Mouse (Mus musculus): Measurements from ENCODE around the gene Mgmt.

DNA sequence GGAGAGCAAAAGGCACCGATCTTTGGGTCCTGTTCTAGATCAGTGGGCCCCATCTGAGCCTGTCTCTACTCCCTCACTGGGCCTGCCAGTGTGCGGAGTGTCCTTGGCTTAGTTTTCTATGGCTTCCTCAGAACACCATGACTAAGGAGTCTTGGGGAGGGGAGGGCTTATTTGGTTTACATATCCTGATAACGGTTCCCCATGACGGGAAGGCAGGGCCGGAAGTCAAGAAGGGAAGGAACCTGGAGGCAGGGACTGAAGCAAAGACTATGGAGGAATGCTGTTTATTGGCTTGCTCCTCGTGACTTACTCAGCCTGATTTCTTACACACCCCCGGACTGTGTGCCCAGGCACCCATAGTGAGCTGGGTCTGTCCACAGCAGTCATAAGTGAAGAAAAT is 1.4 kb downstream of the Mgmt start:
- TF ChIP-seq CTCF (IDR thresholded peaks at IDR 0.05; ENCODE audit: low read depth) (no peak), EP300 (IDR thresholded peaks at IDR 0.05; ENCODE audit: low read depth) (no peak)

All from heart, postnatal 0 days (tissue).